Mouse (Mus musculus): ENCODE data around the gene Wdr43. TPM values are rescaled to one million over a fixed set of nuclear protein-coding genes. Genes with fewer than 3 reads are reported as not detected.

The Wdr43 gene
- total and polyA plus RNA-seq, 2 experiments from 2014 or later, result 39.6 to 48.8 TPM

DNA sequence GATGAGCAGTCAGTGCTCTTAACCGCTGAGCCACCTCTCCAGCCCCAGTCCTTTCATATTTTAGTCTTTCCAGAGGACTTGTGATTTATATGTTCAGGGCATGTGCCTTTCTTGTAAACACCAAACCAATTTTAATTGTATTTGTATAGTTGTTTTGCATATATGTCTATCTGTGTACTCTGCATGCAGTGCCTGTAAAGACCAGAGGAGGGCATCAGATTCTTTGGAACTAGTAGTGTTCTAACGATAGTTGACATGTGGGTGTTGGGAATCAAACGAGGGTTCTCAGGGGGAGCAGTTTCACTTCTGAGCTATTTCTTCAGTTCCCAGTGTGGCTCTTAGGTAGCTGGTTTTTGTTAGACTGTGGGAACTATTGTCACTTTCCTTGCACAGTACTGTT is 26.5 kb downstream of the Wdr43 start:
- Histone ChIP-seq H3K9ac (no peak overlapping the region), H3K4me3 (ENCODE audit: low read depth, low read length) (no peak overlapping the region), H3K27ac (ENCODE audit: low read depth, low read length) (no peak overlapping the region), H3K9me3 (ENCODE audit: low read length) (no peaks in the 10 kb centered on the region), H3K4me1 (ENCODE audit: insufficient read depth) (no peaks in the 10 kb centered on the region), H3K27me3 (ENCODE audit: insufficient read depth, low read length) (no peaks in the 10 kb centered on the region), H3K4me2 (ENCODE audit: low read depth) (no peak overlapping the region), H3K36me3 (ENCODE audit: insufficient read depth) (peaks cover 53% of the 10 kb centered on the region)
- peak; percentile 23; the same call in 1 of the 2 replicates for TF ChIP-seq CTCF (IDR thresholded peaks at IDR 0.05; ENCODE audit: low read depth)
- no peak for DNase-seq
- 91% methylated on average over 3 of the region's 3 CpGs for WGBS
- no peak for ATAC-seq

DNA sequence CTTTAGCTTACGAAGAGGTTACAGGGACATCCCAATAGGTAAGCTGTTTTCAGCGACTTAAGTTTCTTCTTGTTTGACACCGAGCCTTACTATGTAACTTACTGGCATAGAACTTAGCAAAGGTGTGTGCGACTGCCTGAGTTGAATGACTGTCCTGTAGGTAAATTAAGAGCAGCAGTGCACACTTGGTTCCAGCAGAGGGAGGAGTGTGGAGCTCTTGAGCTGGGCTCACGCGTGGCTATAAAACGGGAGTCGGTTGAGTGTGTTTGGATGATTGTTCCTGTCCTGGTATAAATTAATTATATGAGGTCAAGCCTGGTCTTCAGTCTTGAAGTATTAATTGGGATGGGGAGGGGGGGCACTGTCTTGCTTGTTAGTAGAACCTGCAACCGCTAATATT is 34.3 kb downstream of the Wdr43 start:
- Histone ChIP-seq H3K4me3 (ENCODE audit: low read depth, low read length) (no peak overlapping the region), H3K9ac (no peak overlapping the region), H3K36me3 (ENCODE audit: insufficient read depth) (peaks cover 43% of the 10 kb centered on the region), H3K4me2 (ENCODE audit: low read depth) (no peak overlapping the region), H3K27ac (ENCODE audit: low read depth, low read length) (no peak overlapping the region), H3K9me3 (ENCODE audit: low read length) (no peaks in the 10 kb centered on the region), H3K4me1 (ENCODE audit: insufficient read depth) (no peaks in the 10 kb centered on the region), H3K27me3 (ENCODE audit: insufficient read depth, low read length) (no peaks in the 10 kb centered on the region)
- 91% methylated on average over 9 of the region's 9 CpGs for WGBS
- no peak for DNase-seq
- TF ChIP-seq CTCF (IDR thresholded peaks at IDR 0.05; ENCODE audit: low read depth), result no peak; the same call in 1 of the 2 replicates
- no peak for ATAC-seq

DNA sequence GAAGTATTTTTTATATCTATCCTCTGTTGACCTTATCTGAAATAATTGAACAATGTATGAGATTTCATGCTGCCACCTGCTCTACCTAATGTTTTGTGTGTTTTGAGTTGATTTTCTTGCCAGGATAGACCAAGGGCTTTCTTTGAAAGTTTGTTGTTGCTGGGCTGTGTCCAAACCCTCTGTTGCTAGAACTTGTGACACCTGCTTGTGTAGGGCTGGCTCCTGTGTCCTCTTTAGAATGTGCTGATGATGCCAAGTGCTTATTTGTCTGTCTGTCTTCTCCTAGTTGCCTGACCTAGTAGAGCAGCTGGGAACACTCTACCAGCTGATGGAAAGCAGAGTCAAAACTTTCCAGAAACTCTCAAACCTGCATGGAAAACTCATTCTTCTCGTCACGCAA is 36.8 kb downstream of the Wdr43 start:
- Histone ChIP-seq H3K4me1 (ENCODE audit: insufficient read depth) (no peaks in the 10 kb centered on the region), H3K4me3 (ENCODE audit: low read depth, low read length) (no peak overlapping the region), H3K9me3 (ENCODE audit: low read length) (no peaks in the 10 kb centered on the region), H3K27me3 (ENCODE audit: insufficient read depth, low read length) (no peaks in the 10 kb centered on the region), H3K4me2 (ENCODE audit: low read depth) (no peak overlapping the region), H3K9ac (no peak overlapping the region), H3K36me3 (ENCODE audit: insufficient read depth) (peaks cover 45% of the 10 kb centered on the region), H3K27ac (ENCODE audit: low read depth, low read length) (no peak overlapping the region)
- ATAC-seq (no peak), DNase-seq (no peak)
- WGBS, result 98% methylated on average over 2 of the region's 2 CpGs
- TF ChIP-seq CTCF (IDR thresholded peaks at IDR 0.05; ENCODE audit: low read depth), result no peak

DNA sequence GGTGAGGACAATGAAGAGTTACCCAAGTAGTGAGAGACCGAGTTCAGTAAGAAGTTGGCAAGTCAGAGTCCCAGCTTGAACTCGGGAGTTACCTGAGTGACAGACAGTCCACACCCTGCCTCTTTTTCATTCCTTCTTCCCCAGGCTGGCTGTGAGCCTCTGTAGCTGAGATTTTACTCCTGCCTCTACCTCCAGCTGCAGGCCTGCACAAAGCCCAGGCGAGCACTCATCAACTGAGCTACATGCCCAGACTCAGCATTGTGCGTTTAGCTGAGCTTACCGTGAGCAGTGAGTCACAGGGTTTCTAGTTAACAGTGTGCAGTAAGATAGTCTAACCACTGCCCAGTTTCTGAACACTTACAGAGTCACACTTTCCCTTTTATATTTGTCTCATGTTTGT is 37.2 kb downstream of the Wdr43 start:
- Histone ChIP-seq H3K27ac (ENCODE audit: low read depth, low read length) (no peak overlapping the region), H3K36me3 (ENCODE audit: insufficient read depth) (peaks cover 50% of the 10 kb centered on the region), H3K9ac (no peak overlapping the region), H3K27me3 (ENCODE audit: insufficient read depth, low read length) (no peaks in the 10 kb centered on the region), H3K4me2 (ENCODE audit: low read depth) (no peak overlapping the region), H3K9me3 (ENCODE audit: low read length) (no peaks in the 10 kb centered on the region), H3K4me3 (ENCODE audit: low read depth, low read length) (no peak overlapping the region), H3K4me1 (ENCODE audit: insufficient read depth) (no peaks in the 10 kb centered on the region)
- TF ChIP-seq CTCF (IDR thresholded peaks at IDR 0.05; ENCODE audit: low read depth), result no peak
- 92% methylated on average over 5 of the region's 5 CpGs for WGBS
- DNase-seq (no peak), ATAC-seq (no peak)

DNA sequence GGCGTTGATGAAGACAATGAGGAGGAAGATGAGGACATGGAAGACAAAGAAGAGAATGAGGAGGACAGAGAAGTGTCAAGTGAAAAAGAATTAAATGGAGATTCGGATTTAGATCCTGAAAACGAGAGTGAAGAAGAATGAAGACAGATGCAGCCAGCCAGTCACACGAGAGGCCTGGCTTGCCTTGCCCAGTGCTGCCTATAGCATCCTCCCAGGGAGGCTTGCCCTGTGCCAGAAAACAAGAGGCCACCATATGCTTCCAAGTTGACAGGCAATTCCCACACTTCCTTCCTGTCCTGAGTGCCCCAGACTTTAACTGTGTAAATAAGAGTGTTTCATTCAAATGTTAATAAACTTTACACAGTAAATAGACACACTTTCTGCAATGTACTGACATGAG is 41.8 kb downstream of the Wdr43 start:
- Histone ChIP-seq H3K9me3 (ENCODE audit: low read length) (no peaks in the 10 kb centered on the region), H3K27ac (ENCODE audit: low read depth, low read length) (no peak overlapping the region), H3K36me3 (ENCODE audit: insufficient read depth) (peaks cover 33% of the 10 kb centered on the region), H3K4me1 (ENCODE audit: insufficient read depth) (no peaks in the 10 kb centered on the region), H3K27me3 (ENCODE audit: insufficient read depth, low read length) (no peaks in the 10 kb centered on the region), H3K9ac (no peak overlapping the region), H3K4me2 (ENCODE audit: low read depth) (no peak overlapping the region), H3K4me3 (ENCODE audit: low read depth, low read length) (no peak overlapping the region)
- DNase-seq, result no peak
- no peak for ATAC-seq
- WGBS, result 64% methylated on average over 4 of the region's 4 CpGs
- TF ChIP-seq CTCF (IDR thresholded peaks at IDR 0.05; ENCODE audit: low read depth), result no peak

DNA sequence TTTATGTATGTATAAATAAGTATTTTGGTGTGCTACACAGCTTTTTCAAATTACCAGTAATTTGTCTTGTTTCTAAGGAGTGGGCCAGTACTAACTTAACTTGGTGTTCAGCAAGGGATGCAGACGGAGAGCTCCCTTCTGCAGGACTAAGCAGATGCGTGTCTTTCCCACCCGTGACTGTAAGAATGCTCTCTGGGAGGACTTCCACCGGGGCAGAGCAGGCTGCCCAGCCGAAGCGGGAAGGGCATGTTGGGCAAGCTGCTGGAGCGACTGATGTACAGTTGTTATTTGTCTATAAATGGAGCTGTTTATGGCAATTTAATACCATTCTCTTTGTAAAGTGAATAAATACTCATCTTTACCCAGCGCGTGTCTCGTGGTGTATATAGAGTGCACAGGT is 43.0 kb downstream of the Wdr43 start:
- no peak for TF ChIP-seq CTCF (IDR thresholded peaks at IDR 0.05; ENCODE audit: low read depth)
- Histone ChIP-seq H3K36me3 (ENCODE audit: insufficient read depth) (peaks cover 24% of the 10 kb centered on the region), H3K9me3 (ENCODE audit: low read length) (no peaks in the 10 kb centered on the region), H3K4me2 (ENCODE audit: low read depth) (no peak overlapping the region), H3K4me1 (ENCODE audit: insufficient read depth) (no peaks in the 10 kb centered on the region), H3K9ac (no peak overlapping the region), H3K27ac (ENCODE audit: low read depth, low read length) (no peak overlapping the region), H3K4me3 (ENCODE audit: low read depth, low read length) (no peak overlapping the region), H3K27me3 (ENCODE audit: insufficient read depth, low read length) (no peaks in the 10 kb centered on the region)
- DNase-seq, result no peak
- no peak for ATAC-seq
- 89% methylated on average over 10 of the region's 10 CpGs for WGBS

DNA sequence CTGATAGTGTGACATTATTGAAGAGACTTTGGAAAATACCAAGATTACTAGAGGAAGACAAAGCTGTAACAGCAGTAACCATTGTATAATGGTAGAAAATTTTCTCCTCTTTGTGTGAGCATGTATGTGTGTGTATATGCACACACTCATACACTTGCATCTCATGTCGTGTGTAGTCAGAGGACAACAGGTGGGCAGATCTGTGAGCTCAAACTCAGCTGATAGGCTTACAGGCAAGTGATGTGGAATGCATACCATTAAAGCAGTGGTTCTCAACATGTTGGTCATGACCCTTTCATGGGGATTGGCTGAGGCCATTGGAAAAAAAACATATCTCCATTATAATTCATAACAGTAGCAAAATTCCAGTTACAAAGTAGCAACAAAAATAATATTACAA is 44.7 kb downstream of the Wdr43 start:
- 54% methylated on average over 1 of the region's 1 CpGs for WGBS
- no peak for DNase-seq
- Histone ChIP-seq H3K9ac (no peak overlapping the region), H3K27ac (ENCODE audit: low read depth, low read length) (no peak overlapping the region), H3K4me1 (ENCODE audit: insufficient read depth) (no peaks in the 10 kb centered on the region), H3K36me3 (ENCODE audit: insufficient read depth) (peaks cover 19% of the 10 kb centered on the region), H3K4me2 (ENCODE audit: low read depth) (no peak overlapping the region), H3K4me3 (ENCODE audit: low read depth, low read length) (no peak overlapping the region), H3K9me3 (ENCODE audit: low read length) (no peaks in the 10 kb centered on the region), H3K27me3 (ENCODE audit: insufficient read depth, low read length) (no peaks in the 10 kb centered on the region)
- ATAC-seq, result no peak
- no peak for TF ChIP-seq CTCF (IDR thresholded peaks at IDR 0.05; ENCODE audit: low read depth)
